Mouse (Mus musculus) retina, adult 2 months (tissue): ENCODE data around the gene Snrpd2.
"Not testable (repeated sequence)": the region's sequence is repeated elsewhere in the genome, so short reads cannot be mapped to it uniquely, and the experiment has no call there.

Experiments
- DNase-seq: peaks from one replicate; pipeline ENCODE4 v3.0.0-alpha.2; 2012; ENCODE audit warnings: low read depth, low spot score

Snrpd2 gene

DNA sequence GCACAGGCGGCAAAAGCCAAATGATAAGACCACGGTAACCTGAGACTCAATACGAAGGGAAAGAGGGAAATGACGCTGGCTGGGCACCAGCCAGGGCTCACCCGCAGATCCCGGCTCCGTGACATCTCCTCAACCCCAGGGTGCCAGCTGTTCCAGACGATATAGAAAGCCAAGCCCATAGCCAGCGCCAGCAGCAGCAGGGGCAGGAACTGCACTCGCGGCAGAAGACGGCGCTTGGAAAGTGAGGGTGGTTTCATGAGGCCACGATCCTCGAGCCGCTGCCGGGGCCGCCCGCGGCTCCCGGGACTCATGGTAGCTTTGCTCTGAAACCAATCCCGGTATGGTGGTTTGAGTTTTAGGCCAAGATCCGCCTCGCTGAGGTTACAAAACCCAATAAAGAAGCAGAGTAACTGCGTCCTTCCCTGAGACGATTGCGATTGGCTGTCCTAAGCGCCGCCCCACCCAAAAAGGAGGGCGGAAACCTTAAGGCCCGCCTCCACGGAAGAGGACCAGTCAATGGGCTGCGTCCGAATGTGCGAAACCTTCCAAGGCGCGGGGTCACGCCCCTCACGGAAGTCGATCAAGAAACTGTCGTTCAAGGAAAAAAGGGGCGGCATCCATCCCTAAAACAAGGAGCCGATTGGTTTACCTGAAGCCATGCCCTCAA is 514 bp upstream of the Snrpd2 start, which contains the start of gene Qpctl:
Gene Qpctl (minus strand): TSS at position 417 of the 667 bp plus-strand sequence.
- DNase-seq: peak; percentile 93

DNA sequence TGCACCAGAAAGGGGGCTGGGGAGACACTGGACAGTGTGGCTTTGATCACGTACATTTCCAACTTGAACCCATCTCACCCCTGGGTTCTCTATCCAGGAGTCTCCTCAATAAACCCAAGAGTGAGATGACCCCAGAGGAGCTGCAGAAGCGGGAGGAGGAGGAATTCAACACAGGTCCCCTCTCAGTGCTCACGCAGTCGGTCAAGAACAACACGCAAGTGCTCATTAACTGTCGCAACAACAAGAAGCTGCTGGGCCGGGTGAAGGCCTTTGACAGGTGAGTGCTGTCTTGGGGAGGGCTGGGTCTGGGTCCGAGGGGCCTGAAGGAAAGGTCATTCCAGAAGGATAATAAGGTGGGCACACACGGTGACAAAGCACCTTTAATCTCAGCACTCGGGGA is 1.6 kb downstream of the Snrpd2 start:
- not testable (repeated sequence) for DNase-seq

GRCm38 (mm10) chr7:19154796-19155195 is 5.3 kb downstream of the Snrpd2 start:
- DNase-seq: no peak

GRCm38 (mm10) chr7:19155825-19156475 is 6.4 kb downstream of the Snrpd2 start:
- DNase-seq: no peak

- peak; percentile 48 for DNase-seq
Measured at GRCm38 (mm10) chr7:19157160-19157800, 7.8 kb downstream of the Snrpd2 start.

DNA sequence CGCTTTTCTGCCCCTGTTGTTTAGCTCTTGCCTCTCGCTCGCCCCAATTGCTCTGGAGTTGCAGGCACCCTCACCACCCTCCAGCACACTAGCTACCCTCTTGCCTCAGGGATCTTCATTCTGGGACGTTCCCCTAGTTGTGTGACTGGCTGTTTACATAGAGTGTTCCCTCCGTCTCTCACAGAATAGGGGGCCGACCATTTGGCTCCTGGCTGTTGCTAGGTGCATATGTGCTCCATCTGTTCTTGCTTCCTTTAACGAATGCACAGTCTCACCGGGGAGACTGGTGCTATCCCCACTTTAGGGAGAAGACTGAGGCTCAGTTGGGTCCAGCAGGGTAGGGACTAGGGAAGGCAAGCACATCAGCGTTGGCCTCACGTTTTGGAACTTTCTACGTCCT is 9.1 kb downstream of the Snrpd2 start:
- no peak for DNase-seq

DNA sequence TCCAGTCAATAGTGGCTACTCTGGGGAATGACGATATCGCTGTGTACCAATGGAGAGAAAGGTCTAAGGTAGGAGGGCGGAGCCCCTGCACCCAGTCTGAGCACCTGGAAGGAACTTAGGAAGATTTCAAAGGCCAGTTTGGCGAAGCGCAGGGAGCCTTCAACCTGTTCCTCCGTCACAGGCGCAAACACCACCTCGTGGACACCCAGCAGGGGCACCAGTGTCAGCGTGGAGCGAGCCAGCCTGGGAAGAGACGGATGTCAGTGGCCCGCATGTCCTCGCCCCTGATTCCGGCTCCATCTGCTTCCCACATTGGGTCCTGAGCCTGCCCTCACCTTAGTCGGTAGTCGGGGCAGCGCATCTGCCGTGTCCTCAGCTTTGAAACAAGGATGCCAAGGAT is 9.9 kb downstream of the Snrpd2 start:
- DNase-seq: no peak

- no peak for DNase-seq
Measured at GRCm38 (mm10) chr7:19160115-19160514, 10.6 kb downstream of the Snrpd2 start.

DNA sequence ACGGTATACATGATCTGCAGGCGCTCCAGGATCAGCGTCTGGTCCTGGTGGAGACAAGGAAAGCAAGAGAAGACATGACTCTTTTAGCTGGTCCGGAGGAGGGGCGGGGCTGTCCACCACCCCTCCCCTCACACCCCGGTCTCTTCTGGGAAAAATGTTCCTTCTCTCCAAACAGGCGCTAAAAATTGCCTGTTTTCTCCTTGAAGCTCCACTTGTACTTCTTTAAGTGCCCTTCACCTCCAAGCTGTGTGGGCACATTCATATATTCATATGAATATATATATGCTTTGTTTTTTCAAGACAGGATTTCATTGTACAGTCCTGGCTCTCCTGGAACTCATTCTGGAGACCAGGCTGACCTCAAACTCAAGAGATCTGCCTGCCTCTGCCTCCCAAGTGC is 13.4 kb downstream of the Snrpd2 start:
- DNase-seq: no peak

- no peak for DNase-seq
Measured at GRCm38 (mm10) chr7:19163752-19164151, 14.2 kb downstream of the Snrpd2 start.

GRCm38 (mm10) chr7:19164189-19164588 is 14.7 kb downstream of the Snrpd2 start:
- no peak for DNase-seq

- DNase-seq: no peak
Measured at GRCm38 (mm10) chr7:19164978-19165377, 15.5 kb downstream of the Snrpd2 start.

DNA sequence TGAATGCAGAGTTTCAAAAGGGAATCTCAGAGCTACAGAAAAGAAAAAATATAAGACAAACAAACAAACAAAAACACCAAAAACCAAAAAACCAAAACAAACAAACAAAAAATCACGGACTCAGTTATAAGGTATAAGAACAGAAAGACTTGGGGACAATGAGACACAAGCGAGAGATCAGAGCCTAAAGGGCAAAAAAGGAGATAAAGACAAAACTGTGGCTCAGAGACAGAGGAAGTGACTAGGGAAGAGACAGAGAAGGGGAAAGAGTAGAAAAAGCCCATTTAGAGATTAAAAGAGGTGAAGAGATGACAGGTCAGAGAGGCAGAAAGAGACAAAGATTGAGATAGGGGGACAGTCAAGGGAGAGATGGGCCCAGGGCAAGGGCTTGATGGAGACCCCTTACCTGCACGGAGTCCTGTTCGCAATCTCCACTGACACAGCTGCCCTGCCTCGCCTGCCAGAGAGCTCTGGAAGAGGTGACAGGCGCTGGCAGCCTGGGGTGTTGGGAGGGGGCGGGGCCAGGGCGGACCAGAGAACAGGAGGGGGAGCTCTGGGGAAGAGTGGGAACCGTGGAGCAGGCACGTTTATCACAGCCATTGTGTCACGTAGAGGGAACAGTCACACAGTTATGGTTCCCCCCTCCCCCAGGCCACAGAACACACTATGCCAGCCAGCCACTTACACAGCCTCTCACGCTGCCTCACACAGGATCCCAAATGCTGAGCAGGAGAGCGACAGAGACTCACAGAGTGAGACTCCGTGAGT is 16.3 kb downstream of the Snrpd2 start, which contains the start of gene Gipr:
Gene Gipr (minus strand): TSS at position 472 of the 768 bp plus-strand sequence.
- no peak for DNase-seq

GRCm38 (mm10) chr7:19166990-19167389 is 17.5 kb downstream of the Snrpd2 start:
- DNase-seq: no peak

DNA sequence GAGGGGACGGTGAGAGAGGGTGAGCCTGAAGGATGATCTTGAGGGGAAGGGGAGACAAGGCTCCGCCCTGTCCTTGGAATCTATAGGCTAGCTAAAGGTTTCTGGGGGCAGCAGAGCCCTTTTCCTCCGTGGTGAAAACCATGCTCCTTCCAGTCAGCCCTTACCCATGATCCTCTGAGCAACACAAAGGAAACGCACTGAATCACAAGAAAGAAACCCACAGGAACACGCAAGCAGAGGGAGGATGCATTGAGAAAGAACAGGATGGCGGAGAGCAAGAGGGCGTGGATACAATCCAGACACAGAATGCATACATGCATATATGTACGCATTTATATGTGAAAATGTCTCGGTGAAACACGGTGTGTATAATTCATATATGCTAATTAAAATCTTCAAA is 20.0 kb downstream of the Snrpd2 start:
- DNase-seq: no peak

DNA sequence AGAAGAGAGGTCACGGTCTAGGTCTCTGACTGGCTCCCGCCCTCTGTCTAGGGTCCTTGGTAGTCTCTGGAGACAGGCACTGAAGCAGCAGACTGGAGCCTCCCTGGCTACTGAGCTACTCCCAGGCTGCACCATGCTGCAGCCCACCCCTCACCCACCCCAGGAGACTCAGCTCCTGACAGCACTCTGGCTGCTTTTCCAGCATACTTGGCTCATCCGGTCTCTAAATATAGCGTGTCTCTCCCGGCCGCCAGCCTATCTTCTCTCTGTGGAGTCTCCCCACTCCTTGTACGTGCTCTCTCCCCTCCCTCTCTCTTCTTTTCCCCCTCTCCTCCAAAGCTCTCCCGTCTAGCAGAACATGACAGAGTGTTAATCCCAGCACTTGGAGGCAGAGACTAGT is 20.6 kb downstream of the Snrpd2 start:
- DNase-seq: no peak

GRCm38 (mm10) chr7:19171831-19172230 is 22.3 kb downstream of the Snrpd2 start:
- no peak for DNase-seq

GRCm38 (mm10) chr7:19172874-19173273 is 23.4 kb downstream of the Snrpd2 start:
- DNase-seq: no peak

- peak; percentile 90 for DNase-seq
Measured at GRCm38 (mm10) chr7:19175708-19176515, 26.4 kb downstream of the Snrpd2 start, which contains the start of gene Eml2. Eml2 (plus strand) TSS chr7:19176421.

GRCm38 (mm10) chr7:19176516-19176947 is 27.0 kb downstream of the Snrpd2 start:
- DNase-seq: no peak

DNA sequence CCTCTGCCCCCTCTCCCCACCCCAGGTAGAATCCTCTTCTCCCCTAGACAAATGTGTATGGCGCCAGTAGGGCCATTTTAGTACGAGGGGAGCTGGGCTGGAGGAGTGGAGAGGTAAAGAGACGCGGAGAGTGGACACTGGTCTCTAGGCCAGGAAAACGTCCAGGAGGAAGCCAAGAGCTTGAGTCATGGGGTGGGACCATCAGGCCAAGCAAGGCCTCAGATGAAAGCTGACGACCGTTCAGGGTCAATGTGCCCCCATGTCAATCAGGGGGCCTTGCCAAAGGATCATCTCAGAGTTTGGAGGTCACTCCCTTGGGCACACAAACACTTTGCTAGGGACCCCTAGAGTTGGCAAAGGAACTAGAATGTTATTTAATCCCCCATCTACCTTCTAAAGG is 27.7 kb downstream of the Snrpd2 start:
- DNase-seq: no peak
